19 mouse cellular contexts compared by ENCODE assay signal in the genomic region with DNA sequence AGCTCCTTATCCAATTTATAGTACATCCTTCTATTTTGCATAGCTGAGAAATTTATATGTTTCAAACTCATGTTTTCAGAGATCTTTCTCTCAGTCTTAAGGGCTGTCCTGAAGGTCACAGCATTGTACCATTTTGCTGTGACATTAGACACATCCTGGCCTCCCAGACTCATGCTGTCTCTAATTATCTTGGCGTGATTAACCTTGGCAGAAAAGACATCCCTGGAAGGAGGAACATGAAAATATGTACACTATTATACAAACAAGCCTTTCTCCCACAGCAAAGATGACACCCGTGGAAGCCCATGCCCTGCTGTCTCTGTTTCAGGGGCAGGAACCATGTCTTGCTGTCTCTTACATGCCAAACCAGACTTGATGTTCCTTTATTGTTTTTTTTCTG.
"Had no signal": no experiment of that assay in that cellular context is flagged by ENCODE, and none has a peak within 500 bp of the region (broad histone marks: within the 10 kb centered on the region; RNA-seq: fewer than 3 reads in every experiment).

No protein-coding gene starts in this region.

- H3K9ac ChIP-seq: liver, embryonic 14.5 days; liver, postnatal 0 days; lung, embryonic 14.5 days; midbrain, embryonic 12.5 days; midbrain, embryonic 15.5 days; neural tube, embryonic 12.5 days; neural tube, embryonic 15.5 days; stomach, embryonic 15.5 days had no signal

- DNase-seq: kidney, postnatal 36 days; layer of hippocampus, postnatal 36 days; liver, postnatal 0 days; lung, embryonic 14.5 days; right cerebral cortex, adult 18-20 months; right cerebral cortex, postnatal 25 days; spleen, adult 18-20 months; thymus, postnatal 25 days had no signal

- ATAC-seq: liver, postnatal 0 days; lung, postnatal 0 days; midbrain, embryonic 15.5 days had no signal

- H3K36me3 ChIP-seq: midbrain, embryonic 15.5 days; neural tube, embryonic 12.5 days; neural tube, embryonic 15.5 days; stomach, embryonic 15.5 days had no signal

- H3K27me3 ChIP-seq: midbrain, embryonic 12.5 days; midbrain, embryonic 15.5 days; neural tube, embryonic 12.5 days; neural tube, embryonic 15.5 days; stomach, embryonic 15.5 days had no signal

- H3K27ac ChIP-seq: kidney, postnatal 0 days; left cerebral cortex, adult 2 months; liver, embryonic 14.5 days; macrophage; midbrain, embryonic 12.5 days; midbrain, embryonic 15.5 days; neural tube, embryonic 12.5 days; neural tube, embryonic 15.5 days; stomach, embryonic 15.5 days had no signal

- H3K4me1 ChIP-seq: midbrain, embryonic 12.5 days; midbrain, embryonic 15.5 days; neural tube, embryonic 12.5 days; neural tube, embryonic 15.5 days; stomach, embryonic 15.5 days had no signal

- H3K4me3 ChIP-seq: left cerebral cortex, adult 2 months; midbrain, embryonic 12.5 days; midbrain, embryonic 15.5 days; neural tube, embryonic 12.5 days; neural tube, embryonic 15.5 days; stomach, embryonic 15.5 days had no signal

- H3K4me2 ChIP-seq: liver, embryonic 11.5 days; lung, embryonic 14.5 days; midbrain, embryonic 12.5 days; midbrain, embryonic 15.5 days; neural tube, embryonic 12.5 days; neural tube, embryonic 15.5 days; stomach, embryonic 15.5 days had no signal

- H3K9me3 ChIP-seq: midbrain, embryonic 12.5 days; midbrain, embryonic 15.5 days; neural tube, embryonic 12.5 days; neural tube, embryonic 15.5 days; stomach, embryonic 15.5 days had no signal
